In genomic region chr4:137470701-137471317, GRCm38 (mm10) we compare ENCODE assay signal across 11 mouse cellular contexts. TPM values are rescaled to one million over a fixed set of nuclear protein-coding genes. Genes with fewer than 3 reads are reported as not detected.
DNase-seq lines count a peak whose midpoint lies in the region; ATAC-seq and TF ChIP-seq lines count a peak whose summit lies in the region.
"Had no signal": no experiment of that assay in that cellular context is flagged by ENCODE, and none has a peak within 500 bp of the region (broad histone marks: within the 10 kb centered on the region; RNA-seq: fewer than 3 reads in every experiment).

No protein-coding gene starts in this region.

- no peaks in the 10 kb centered on the region; the same call in 1 of the 2 replicates for H3K27me3 ChIP-seq in forebrain, embryonic 13.5 days
- no peaks in the 10 kb centered on the region for H3K27me3 ChIP-seq in forebrain, embryonic 14.5 days (replicated peaks; ENCODE audit: control insufficient read depth, insufficient read depth, low read length)
- no peaks in the 10 kb centered on the region for H3K27me3 ChIP-seq in neural tube, embryonic 11.5 days (ENCODE audit: control insufficient read depth, insufficient read depth, low read length)
- no peaks in the 10 kb centered on the region for H3K27me3 ChIP-seq in limb, embryonic 11.5 days (ENCODE audit: control insufficient read depth, insufficient read depth, low read length)

- peak overlapping the region; percentile 95; the same call in 1 of the 2 replicates for H3K4me2 ChIP-seq in forebrain, embryonic 13.5 days
- H3K4me2 ChIP-seq in forebrain, embryonic 14.5 days (ENCODE audit: low read length): no peak overlapping the region
- H3K4me2 ChIP-seq in neural tube, embryonic 11.5 days (ENCODE audit: low read depth): peak overlapping the region; percentile 85; the same call in 1 of the 2 replicates
- peak overlapping the region; percentile 90; the same call in 1 of the 2 replicates for H3K4me2 ChIP-seq in limb, embryonic 11.5 days (ENCODE audit: low read depth, severe bottlenecking)

- no peak overlapping the region for H3K27ac ChIP-seq in forebrain, embryonic 13.5 days
- H3K27ac ChIP-seq in forebrain, embryonic 14.5 days (ENCODE audit: low read depth, low read length): no peak overlapping the region
- no peak overlapping the region for H3K27ac ChIP-seq in neural tube, embryonic 11.5 days (ENCODE audit: low read depth, low read length)
- peak overlapping the region; percentile 30; the same call in 1 of the 2 replicates for H3K27ac ChIP-seq in limb, embryonic 11.5 days (replicated peaks; ENCODE audit: low read depth, low read length)
- no peak overlapping the region for H3K27ac ChIP-seq in layer of hippocampus, adult 2 months

- no peak overlapping the region; the same call in 1 of the 2 replicates for H3K9ac ChIP-seq in forebrain, embryonic 13.5 days
- no peak overlapping the region for H3K9ac ChIP-seq in forebrain, embryonic 14.5 days (ENCODE audit: low read length)
- peak overlapping the region; percentile 3; the same call in 1 of the 2 replicates for H3K9ac ChIP-seq in neural tube, embryonic 11.5 days (ENCODE audit: low read length)
- no peak overlapping the region for H3K9ac ChIP-seq in limb, embryonic 11.5 days (ENCODE audit: low read length)

- no peak for TF ChIP-seq CTCF in layer of hippocampus, adult 2 months (conservative IDR thresholded peaks at IDR 0.05)

- WGBS in forebrain, embryonic 13.5 days: 65% methylated on average over 9 of the region's 9 CpGs
- 73% methylated on average over 9 of the region's 9 CpGs for WGBS in forebrain, embryonic 14.5 days
- WGBS in neural tube, embryonic 11.5 days: 74% methylated on average over 9 of the region's 9 CpGs
- 70% methylated on average over 9 of the region's 9 CpGs for WGBS in limb, embryonic 11.5 days

- H3K36me3 ChIP-seq in forebrain, embryonic 13.5 days (ENCODE audit: poor library complexity, severe bottlenecking): no peaks in the 10 kb centered on the region
- no peaks in the 10 kb centered on the region for H3K36me3 ChIP-seq in forebrain, embryonic 14.5 days (ENCODE audit: control insufficient read depth, insufficient read depth, low read length)
- H3K36me3 ChIP-seq in neural tube, embryonic 11.5 days (ENCODE audit: control insufficient read depth, insufficient read depth, low read length): no peaks in the 10 kb centered on the region
- no peaks in the 10 kb centered on the region for H3K36me3 ChIP-seq in limb, embryonic 11.5 days (ENCODE audit: control insufficient read depth, insufficient read depth, low read length)

- H3K4me3 ChIP-seq in forebrain, embryonic 13.5 days: no peak overlapping the region
- H3K4me3 ChIP-seq in forebrain, embryonic 14.5 days (ENCODE audit: low read depth, low read length): no peak overlapping the region
- peak overlapping the region; percentile 2; the same call in 1 of the 2 replicates for H3K4me3 ChIP-seq in neural tube, embryonic 11.5 days (ENCODE audit: low read depth, low read length)
- no peak overlapping the region; the same call in 1 of the 2 replicates for H3K4me3 ChIP-seq in limb, embryonic 11.5 days (ENCODE audit: low read depth, low read length)
- H3K4me3 ChIP-seq in layer of hippocampus, adult 2 months: no peak overlapping the region
- H3K4me3 ChIP-seq: erythroblast, embryonic 14.5 days had no signal

- H3K4me1 ChIP-seq in forebrain, embryonic 13.5 days: peaks cover 29% of the 10 kb centered on the region
- peaks cover 13% of the 10 kb centered on the region for H3K4me1 ChIP-seq in forebrain, embryonic 14.5 days (ENCODE audit: control insufficient read depth, insufficient read depth, low read length)
- H3K4me1 ChIP-seq in neural tube, embryonic 11.5 days (ENCODE audit: control insufficient read depth, insufficient read depth, low read length): peaks cover 22% of the 10 kb centered on the region
- H3K4me1 ChIP-seq in limb, embryonic 11.5 days (ENCODE audit: control insufficient read depth, insufficient read depth, low read length): peaks cover 28% of the 10 kb centered on the region

- no peak for ATAC-seq in forebrain, embryonic 13.5 days
- no peak for ATAC-seq in forebrain, embryonic 14.5 days
- ATAC-seq in neural tube, embryonic 11.5 days (ENCODE audit: insufficient read depth, low FRiP score, low TSS enrichment): no peak
- ATAC-seq in limb, embryonic 11.5 days (ENCODE audit: insufficient number of reproducible peaks, low FRiP score, low TSS enrichment, low read depth): no peak

- DNase-seq in forebrain, embryonic 14.5 days (ENCODE audit: low spot score): no peak
- DNase-seq in neural tube, embryonic 11.5 days (ENCODE audit: low spot score): no peak
- no peak for DNase-seq in neural tube, embryonic 10.5 days (ENCODE audit: extremely low spot score, low spot score)
- no peak for DNase-seq in limb, embryonic 11.5 days (ENCODE audit: low spot score)
- no peak for DNase-seq in layer of hippocampus, adult 2 months (ENCODE audit: low spot score in 2 of 2)
- no peak for DNase-seq in layer of hippocampus, postnatal 14 days (ENCODE audit: low spot score in 2 of 2)
- DNase-seq in B cell, adult 2 months: no peak

- no peaks in the 10 kb centered on the region for H3K9me3 ChIP-seq in forebrain, embryonic 13.5 days (replicated peaks)
- no peaks in the 10 kb centered on the region for H3K9me3 ChIP-seq in forebrain, embryonic 14.5 days (replicated peaks; ENCODE audit: control insufficient read depth, low read length)
- no peaks in the 10 kb centered on the region for H3K9me3 ChIP-seq in neural tube, embryonic 11.5 days (ENCODE audit: control insufficient read depth, low read length)
- no peaks in the 10 kb centered on the region for H3K9me3 ChIP-seq in limb, embryonic 11.5 days (ENCODE audit: control insufficient read depth, low read length)

RNA-seq across cellular contexts. Expression of gene Hspg2, which starts 2.2 kb away (rescaled TPM):
- polyA plus RNA-seq in forebrain, embryonic 13.5 days (2015; fragmentation: Nextera tagmentation; extraction: Ambion mirVana): 4.8 and 6.5 TPM in 2 replicates
- 4.0 and 4.7 TPM in 2 replicates for polyA plus RNA-seq in forebrain, embryonic 14.5 days (2014; fragmentation: Nextera tagmentation; extraction: Ambion mirVana)
- 18.6 and 21.5 TPM in 2 replicates for polyA plus RNA-seq in neural tube, embryonic 11.5 days (2014; fragmentation: Nextera tagmentation; extraction: Ambion mirVana)
- polyA plus RNA-seq in limb, embryonic 11.5 days (2014; fragmentation: Nextera tagmentation; extraction: Ambion mirVana): 20.6 and 22.4 TPM in 2 replicates
- 1 to 10 TPM; 4.0 to 5.2 TPM for total RNA-seq in layer of hippocampus, adult 2 months (2021)
- total RNA-seq in layer of hippocampus, postnatal 14 days (2021): 10 to 100 TPM; 11.5 to 17.9 TPM

RNA-seq across cellular contexts. Expression of gene 1700013G24Rik, which starts 17.7 kb away (rescaled TPM):
- not detected in 2 replicates for polyA plus RNA-seq in forebrain, embryonic 13.5 days (2015; fragmentation: Nextera tagmentation; extraction: Ambion mirVana)
- not detected in 2 replicates for polyA plus RNA-seq in forebrain, embryonic 14.5 days (2014; fragmentation: Nextera tagmentation; extraction: Ambion mirVana)
- polyA plus RNA-seq in neural tube, embryonic 11.5 days (2014; fragmentation: Nextera tagmentation; extraction: Ambion mirVana): not detected in 2 replicates
- polyA plus RNA-seq in limb, embryonic 11.5 days (2014; fragmentation: Nextera tagmentation; extraction: Ambion mirVana): not detected in 2 replicates
- total RNA-seq in layer of hippocampus, adult 2 months (2021): not detected
- total RNA-seq in layer of hippocampus, postnatal 14 days (2021): not detected
- total RNA-seq: left cerebral cortex, adult 18-20 months had no signal
- polyA plus RNA-seq: erythroblast, embryonic 14.5 days; thymus, postnatal 0 days had no signal

RNA-seq across cellular contexts. Expression of gene Cela3b, which starts 40.5 kb away (rescaled TPM):
- not detected in 2 replicates for polyA plus RNA-seq in forebrain, embryonic 13.5 days (2015; fragmentation: Nextera tagmentation; extraction: Ambion mirVana)
- not detected in 2 replicates for polyA plus RNA-seq in forebrain, embryonic 14.5 days (2014; fragmentation: Nextera tagmentation; extraction: Ambion mirVana)
- not detected in 2 replicates for polyA plus RNA-seq in neural tube, embryonic 11.5 days (2014; fragmentation: Nextera tagmentation; extraction: Ambion mirVana)
- polyA plus RNA-seq in limb, embryonic 11.5 days (2014; fragmentation: Nextera tagmentation; extraction: Ambion mirVana): not detected in 2 replicates
- not detected for total RNA-seq in layer of hippocampus, adult 2 months (2021)
- total RNA-seq in layer of hippocampus, postnatal 14 days (2021): not detected
- total RNA-seq: left cerebral cortex, adult 18-20 months had no signal
- polyA plus RNA-seq: erythroblast, embryonic 14.5 days; thymus, postnatal 0 days had no signal
